Mouse (Mus musculus): Measurements from ENCODE around the gene Kif18b. TPM values are rescaled to one million over a fixed set of nuclear protein-coding genes. Genes with fewer than 3 reads are reported as not detected.

The Kif18b gene
- 9.5 TPM in 2 replicates for polyA plus RNA-seq (2015; fragmentation: Nextera tagmentation; extraction: Ambion mirVana)

DNA sequence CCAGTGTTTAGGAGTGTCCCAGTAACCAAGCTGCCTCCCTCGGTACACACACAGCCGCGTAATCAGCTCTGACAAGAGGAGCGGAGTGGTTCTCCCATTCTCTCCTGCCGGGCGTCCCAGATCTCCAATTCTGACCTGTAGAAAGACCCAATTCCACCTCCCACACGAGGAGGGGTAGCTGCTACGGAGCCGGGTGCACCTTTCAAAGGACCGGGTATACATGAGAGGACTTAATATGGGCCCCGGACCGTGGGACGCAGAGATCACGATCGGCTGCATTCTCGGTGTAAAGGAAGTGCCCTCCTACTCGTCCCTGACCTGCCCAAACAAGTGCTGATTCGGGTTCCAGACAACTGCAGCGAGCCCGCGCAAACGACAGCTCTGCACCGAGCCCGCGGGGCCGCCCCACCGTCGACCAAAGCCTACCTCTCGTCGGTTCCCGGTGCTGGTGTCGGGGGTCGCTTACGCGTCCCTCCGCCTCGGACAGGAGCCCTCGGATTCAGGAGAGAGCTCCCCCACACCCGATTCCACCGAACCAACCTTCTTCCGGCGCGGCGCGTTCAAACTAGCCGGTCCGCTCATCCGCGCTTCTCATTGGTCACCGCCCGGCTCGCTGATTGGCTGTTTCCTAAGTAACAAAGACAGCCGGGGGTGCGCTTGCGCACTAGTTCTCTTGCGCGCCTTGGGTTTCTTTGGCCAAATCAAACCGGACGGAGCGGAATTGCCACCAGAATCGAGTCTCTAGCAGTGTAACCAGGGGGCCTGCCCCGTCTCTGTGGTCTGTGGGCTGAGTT is at the start of gene Kif18b:
Kif18b (minus strand) TSS at position 568 of the 794 bp plus-strand sequence.
- H3K4me2 ChIP-seq: peak within 1 kb of the TSS; percentile 70

DNA sequence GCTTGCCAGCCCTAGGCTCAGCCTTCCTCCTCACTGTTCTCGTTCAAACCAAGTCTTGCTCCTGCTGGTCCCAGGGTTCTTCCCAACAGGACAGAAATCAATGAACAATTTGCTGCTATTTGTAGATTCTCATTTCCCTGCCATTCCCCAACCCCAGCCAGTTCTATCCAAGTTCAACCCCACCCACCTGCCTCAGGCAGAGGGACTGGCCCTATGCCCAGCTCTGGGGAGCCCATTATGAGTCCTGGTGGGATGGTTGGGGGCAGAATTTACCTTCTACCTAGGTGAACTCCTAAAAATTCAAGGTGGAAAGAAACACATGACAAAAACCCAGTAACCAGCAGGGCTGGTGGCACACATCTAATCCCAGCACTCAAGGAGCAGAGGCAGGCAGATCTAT is 47.4 kb upstream of the Kif18b start:
- H3K9ac ChIP-seq: no peak overlapping the region
- no peak overlapping the region for H3K27ac ChIP-seq
- H3K9me3 ChIP-seq: no peaks in the 10 kb centered on the region
- ATAC-seq (ENCODE audit: insufficient read depth, low FRiP score, low read depth): no peak
- H3K27me3 ChIP-seq (replicated peaks): 0 out of 2 replicates have a peak, but pooled peaks cover 3% of the 10 kb centered on the region
- 45% methylated on average over 1 of the region's 1 CpGs for WGBS
- no peak overlapping the region for H3K4me2 ChIP-seq
- no peaks in the 10 kb centered on the region for H3K36me3 ChIP-seq
- H3K4me1 ChIP-seq: no peaks in the 10 kb centered on the region
- no peak overlapping the region for H3K4me3 ChIP-seq (replicated peaks)

More for the DNA sequence above, at the start of gene Kif18b:
- peak within 1 kb of the TSS; percentile 59 for H3K9ac ChIP-seq
- H3K9me3 ChIP-seq: no peaks in the 10 kb centered on the region
- H3K27me3 ChIP-seq (replicated peaks): no peaks in the 10 kb centered on the region
- under 1% methylated on average over 62 of the region's 62 CpGs for WGBS
- ATAC-seq (ENCODE audit: insufficient read depth, low FRiP score, low read depth): peak; percentile 93
- peaks cover 15% of the 10 kb centered on the region; the same call in 1 of the 2 replicates for H3K4me1 ChIP-seq
- peak within 1 kb of the TSS; percentile 71 for H3K4me3 ChIP-seq (replicated peaks)
- H3K27ac ChIP-seq: peak within 1 kb of the TSS; percentile 90
- H3K36me3 ChIP-seq: no peaks in the 10 kb centered on the region

DNA sequence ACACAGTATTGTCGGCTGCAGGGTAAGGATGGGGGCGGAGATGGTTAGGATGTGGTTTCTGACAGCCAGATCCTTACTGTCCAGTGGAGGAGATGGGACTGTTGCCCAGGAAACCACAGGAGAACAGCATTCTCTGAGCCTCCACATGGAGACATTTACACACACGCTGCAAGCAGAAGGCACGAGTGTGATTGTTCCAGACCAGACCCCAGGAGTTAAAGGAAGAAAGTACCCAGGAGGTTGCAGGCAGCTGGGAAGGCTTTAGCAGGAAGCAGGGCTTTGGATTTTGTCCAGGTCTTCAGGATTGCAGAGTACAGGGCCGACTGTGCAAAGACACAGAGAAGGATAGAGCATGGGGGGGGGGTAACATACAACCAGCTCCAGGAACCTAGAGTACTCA is 46.7 kb upstream of the Kif18b start:
- H3K9ac ChIP-seq: no peak overlapping the region
- H3K27ac ChIP-seq: no peak overlapping the region
- 0 out of 2 replicates have a peak, but pooled peaks cover 3% of the 10 kb centered on the region for H3K27me3 ChIP-seq (replicated peaks)
- WGBS: 37% methylated on average over 5 of the region's 5 CpGs
- H3K4me3 ChIP-seq (replicated peaks): no peak overlapping the region
- peak; percentile 21; the same call in 1 of the 2 replicates for ATAC-seq (ENCODE audit: insufficient read depth, low FRiP score, low read depth)
- no peaks in the 10 kb centered on the region for H3K36me3 ChIP-seq
- no peak overlapping the region for H3K4me2 ChIP-seq
- H3K9me3 ChIP-seq: no peaks in the 10 kb centered on the region
- H3K4me1 ChIP-seq: no peaks in the 10 kb centered on the region

DNA sequence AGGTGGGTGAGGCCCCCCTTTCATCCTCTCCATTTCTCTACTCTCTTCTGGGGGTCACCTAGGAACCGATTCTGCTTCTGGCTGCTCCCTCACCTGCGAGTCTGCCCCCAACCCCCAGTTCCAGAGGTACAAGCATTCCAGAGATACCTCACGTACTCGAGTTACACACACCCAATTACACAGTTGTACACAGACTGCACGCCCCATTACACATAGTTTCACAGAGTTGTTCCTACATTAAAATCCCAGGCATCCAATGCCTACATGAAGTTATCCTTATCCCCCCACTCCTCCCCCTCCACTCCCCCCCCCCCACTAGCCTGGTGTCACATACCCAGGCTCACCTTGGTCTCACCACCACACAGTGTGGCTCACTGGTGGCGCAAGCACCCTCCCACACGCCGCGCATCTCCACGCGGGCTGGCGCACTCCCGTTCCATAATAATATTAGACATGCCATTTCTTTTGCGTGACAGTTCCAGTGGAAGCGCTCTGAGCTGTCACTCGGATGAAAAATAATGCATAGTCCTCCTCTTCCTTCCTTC is 39.7 kb upstream of the Kif18b start:
- Histone ChIP-seq H3K9ac (no peak overlapping the region), H3K4me1 (peaks cover 12% of the 10 kb centered on the region), H3K27ac (no peak overlapping the region), H3K27me3 (replicated peaks) (0 out of 2 replicates have a peak, but pooled peaks cover 3% of the 10 kb centered on the region), H3K36me3 (no peaks in the 10 kb centered on the region), H3K9me3 (no peaks in the 10 kb centered on the region), H3K4me3 (replicated peaks) (no peak overlapping the region), H3K4me2 (no peak overlapping the region)
- no peak for ATAC-seq (ENCODE audit: insufficient read depth, low FRiP score, low read depth)
- WGBS: 67% methylated on average over 16 of the region's 16 CpGs

DNA sequence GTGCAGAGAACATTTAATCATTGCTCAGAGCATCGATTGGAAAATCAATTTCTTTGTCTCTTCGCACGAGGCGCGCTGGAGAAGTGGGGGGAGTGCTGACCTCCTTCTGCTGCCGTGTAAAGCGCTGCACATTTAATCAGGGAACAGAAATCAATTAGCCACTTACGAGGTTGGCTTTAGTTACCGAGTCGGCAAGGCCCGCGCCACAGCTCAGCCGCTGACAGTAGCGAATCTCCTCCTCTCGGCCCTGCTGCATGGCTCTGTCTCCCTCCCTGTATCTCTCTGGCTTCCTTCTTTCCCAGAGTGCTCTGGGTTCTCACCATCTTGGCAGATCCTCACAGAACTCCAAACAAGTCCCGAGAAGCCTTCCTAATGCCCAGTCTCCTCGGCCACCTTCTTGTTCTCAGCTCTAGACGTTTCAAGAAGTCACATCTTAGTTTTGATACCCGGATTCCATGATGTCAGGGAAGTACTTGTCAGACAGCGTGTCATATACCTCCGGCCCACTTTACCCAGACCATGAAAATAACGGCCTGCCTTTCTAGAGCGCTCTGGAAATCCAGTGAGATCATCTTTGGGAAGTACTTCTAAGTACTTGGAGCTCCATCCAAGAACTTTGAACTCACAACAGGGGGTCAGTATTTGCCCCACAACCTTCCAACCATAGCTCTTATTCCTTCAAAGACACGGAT is 39.1 kb upstream of the Kif18b start:
- H3K9me3 ChIP-seq: no peaks in the 10 kb centered on the region
- H3K4me2 ChIP-seq: peak overlapping the region; percentile 31
- 0 out of 2 replicates have a peak, but pooled peaks cover 3% of the 10 kb centered on the region for H3K27me3 ChIP-seq (replicated peaks)
- peaks cover 12% of the 10 kb centered on the region for H3K4me1 ChIP-seq
- H3K36me3 ChIP-seq: no peaks in the 10 kb centered on the region
- H3K27ac ChIP-seq: peak overlapping the region; percentile 14; the same call in 1 of the 2 replicates
- H3K9ac ChIP-seq: no peak overlapping the region
- H3K4me3 ChIP-seq (replicated peaks): no peak overlapping the region
- 30% methylated on average over 24 of the region's 24 CpGs for WGBS
- ATAC-seq (ENCODE audit: insufficient read depth, low FRiP score, low read depth): no peak

DNA sequence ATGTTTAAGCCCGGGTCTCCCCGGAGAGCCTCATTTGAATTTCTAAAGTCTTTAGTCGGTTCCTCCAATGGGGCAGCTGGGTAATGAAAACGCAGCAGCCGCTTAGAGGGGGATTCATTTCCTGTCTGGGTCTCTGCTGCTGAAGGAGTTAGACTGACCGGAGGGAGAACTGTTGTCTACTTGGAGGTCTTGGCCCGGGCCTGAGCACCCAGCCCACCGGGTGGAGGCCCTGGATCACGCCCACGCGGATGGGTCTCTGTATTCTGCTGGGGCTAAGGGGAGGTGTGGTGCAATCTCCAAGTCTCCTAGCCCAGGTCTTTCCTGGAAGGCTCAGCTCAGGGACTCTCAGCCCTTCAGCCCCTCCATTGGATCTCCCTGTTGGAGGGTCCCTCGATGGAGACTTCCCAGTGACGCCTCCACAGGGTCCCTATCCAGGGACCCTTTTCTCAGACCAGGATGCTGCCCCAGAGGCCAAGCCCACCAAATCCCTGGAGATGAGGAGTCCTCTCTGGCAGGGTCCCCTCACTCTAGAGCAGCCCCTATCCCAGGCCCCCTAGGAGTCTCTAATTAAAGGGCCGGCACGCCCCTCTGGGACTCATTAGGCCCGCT is 38.4 kb upstream of the Kif18b start:
- no peak; the same call in 1 of the 2 replicates for ATAC-seq (ENCODE audit: insufficient read depth, low FRiP score, low read depth)
- H3K4me1 ChIP-seq: peaks cover 13% of the 10 kb centered on the region
- WGBS: 8% methylated on average over 16 of the region's 16 CpGs
- peak overlapping the region; percentile 31 for H3K4me2 ChIP-seq
- H3K9ac ChIP-seq: no peak overlapping the region
- 0 out of 2 replicates have a peak, but pooled peaks cover 3% of the 10 kb centered on the region for H3K27me3 ChIP-seq (replicated peaks)
- no peaks in the 10 kb centered on the region for H3K9me3 ChIP-seq
- no peak overlapping the region for H3K4me3 ChIP-seq (replicated peaks)
- no peaks in the 10 kb centered on the region for H3K36me3 ChIP-seq
- peak overlapping the region; percentile 14; the same call in 1 of the 2 replicates for H3K27ac ChIP-seq

DNA sequence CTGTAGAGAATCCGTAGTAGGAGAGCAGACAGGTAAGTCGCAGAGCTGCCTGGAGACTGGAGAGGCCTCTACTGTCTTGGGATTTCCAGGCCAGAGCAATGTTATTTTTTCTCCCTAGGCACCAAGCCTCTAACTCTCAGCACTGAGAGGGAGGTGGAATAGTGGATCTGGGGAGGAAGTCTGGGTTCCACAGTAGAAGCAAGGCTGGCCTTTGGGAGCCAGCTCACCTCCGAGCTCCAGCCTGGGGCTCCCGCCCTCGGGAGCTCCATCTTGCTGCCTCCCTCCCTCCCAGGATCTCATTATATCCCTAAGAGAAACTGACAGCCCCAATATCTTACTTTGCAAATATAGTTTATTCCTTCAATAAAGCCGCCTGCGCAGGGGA is 37.9 kb upstream of the Kif18b start:
- Histone ChIP-seq H3K4me1 (peaks cover 18% of the 10 kb centered on the region), H3K9ac (no peak overlapping the region), H3K4me2 (peak overlapping the region; percentile 31; the same call in 1 of the 2 replicates), H3K9me3 (no peaks in the 10 kb centered on the region), H3K36me3 (no peaks in the 10 kb centered on the region), H3K4me3 (replicated peaks) (no peak overlapping the region), H3K27ac (peak overlapping the region; percentile 14; the same call in 1 of the 2 replicates), H3K27me3 (replicated peaks) (0 out of 2 replicates have a peak, but pooled peaks cover 3% of the 10 kb centered on the region)
- WGBS: 41% methylated on average over 7 of the region's 7 CpGs
- ATAC-seq (ENCODE audit: insufficient read depth, low FRiP score, low read depth): no peak

DNA sequence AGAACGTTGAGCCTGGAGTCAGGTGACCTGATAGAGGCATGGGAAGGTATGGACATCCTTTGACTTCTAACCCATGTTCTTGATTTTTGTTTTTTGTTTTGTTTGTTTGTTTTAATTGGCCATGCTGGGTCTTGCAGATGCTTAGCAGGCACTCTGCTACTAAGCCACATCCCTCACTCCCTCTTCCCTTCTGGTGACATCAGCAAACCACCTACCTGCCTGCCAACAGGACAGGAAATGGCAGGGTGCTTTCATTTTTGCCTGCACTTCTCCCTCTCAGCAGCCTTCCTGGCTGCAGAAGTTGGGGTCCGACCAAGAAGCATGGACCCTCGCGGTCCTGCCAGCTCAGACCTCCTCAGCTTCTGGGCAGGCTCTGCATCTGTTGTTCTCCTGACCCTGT is 36.2 kb upstream of the Kif18b start:
- H3K9ac ChIP-seq: no peak overlapping the region
- no peak for ATAC-seq (ENCODE audit: insufficient read depth, low FRiP score, low read depth)
- H3K27me3 ChIP-seq (replicated peaks): no peaks in the 10 kb centered on the region
- no peak overlapping the region for H3K4me3 ChIP-seq (replicated peaks)
- H3K4me2 ChIP-seq: no peak overlapping the region
- H3K9me3 ChIP-seq: no peaks in the 10 kb centered on the region
- H3K36me3 ChIP-seq: no peaks in the 10 kb centered on the region
- 92% methylated on average over 4 of the region's 4 CpGs for WGBS
- peaks cover 30% of the 10 kb centered on the region for H3K4me1 ChIP-seq
- H3K27ac ChIP-seq: no peak overlapping the region

DNA sequence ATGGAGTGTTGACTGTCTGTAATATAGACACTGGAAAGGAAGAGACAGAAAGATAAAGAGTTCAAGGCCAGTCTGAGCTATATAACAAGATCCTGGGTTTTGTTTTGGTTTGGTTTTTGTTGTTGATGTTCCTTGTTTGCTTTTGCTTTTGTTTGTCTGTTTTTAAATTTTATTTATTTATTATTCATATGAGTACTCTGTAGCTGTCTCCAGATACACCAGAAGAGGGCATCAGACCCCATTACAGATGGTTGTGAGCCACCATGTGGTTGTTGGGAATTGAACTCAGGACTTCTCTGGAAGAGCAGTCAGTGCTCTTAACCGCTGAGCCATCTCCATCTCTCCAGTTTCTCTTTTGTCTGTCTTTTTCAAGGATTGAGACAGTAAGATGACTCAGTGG is 33.9 kb upstream of the Kif18b start:
- no peaks in the 10 kb centered on the region for H3K9me3 ChIP-seq
- H3K9ac ChIP-seq: no peak overlapping the region
- 76% methylated on average over 1 of the region's 1 CpGs for WGBS
- no peak for ATAC-seq (ENCODE audit: insufficient read depth, low FRiP score, low read depth)
- H3K4me1 ChIP-seq: peaks cover 29% of the 10 kb centered on the region
- H3K36me3 ChIP-seq: no peaks in the 10 kb centered on the region
- no peak overlapping the region for H3K27ac ChIP-seq
- H3K4me2 ChIP-seq: no peak overlapping the region
- H3K4me3 ChIP-seq (replicated peaks): no peak overlapping the region
- H3K27me3 ChIP-seq (replicated peaks): no peaks in the 10 kb centered on the region

DNA sequence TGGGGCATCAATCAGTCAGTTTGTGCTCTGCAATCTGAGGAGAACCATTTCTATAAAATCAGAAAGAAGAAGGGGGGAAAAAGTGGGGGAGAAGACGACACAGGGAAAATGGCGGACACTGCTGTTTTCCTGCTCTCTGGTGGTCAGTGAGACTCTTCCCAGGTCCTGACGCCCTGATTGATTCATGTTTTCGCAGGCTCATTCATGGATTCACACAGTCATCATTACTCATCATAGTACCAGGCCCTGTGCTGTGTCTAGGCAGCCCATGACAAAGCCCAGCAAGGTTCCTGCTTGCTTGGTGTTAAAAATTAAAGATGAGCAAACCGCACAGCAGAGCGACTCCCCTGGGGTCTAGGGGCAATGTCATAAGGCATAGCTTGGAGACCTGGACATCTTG is 33.5 kb upstream of the Kif18b start:
- Histone ChIP-seq H3K4me2 (no peak overlapping the region), H3K4me3 (replicated peaks) (no peak overlapping the region), H3K36me3 (no peaks in the 10 kb centered on the region), H3K9me3 (no peaks in the 10 kb centered on the region), H3K9ac (no peak overlapping the region), H3K27ac (no peak overlapping the region), H3K4me1 (peaks cover 25% of the 10 kb centered on the region), H3K27me3 (replicated peaks) (no peaks in the 10 kb centered on the region)
- whole genome bisulfite sequencing: 85% methylated on average over 6 of the region's 6 CpGs
- no peak for ATAC-seq (ENCODE audit: insufficient read depth, low FRiP score, low read depth)

DNA sequence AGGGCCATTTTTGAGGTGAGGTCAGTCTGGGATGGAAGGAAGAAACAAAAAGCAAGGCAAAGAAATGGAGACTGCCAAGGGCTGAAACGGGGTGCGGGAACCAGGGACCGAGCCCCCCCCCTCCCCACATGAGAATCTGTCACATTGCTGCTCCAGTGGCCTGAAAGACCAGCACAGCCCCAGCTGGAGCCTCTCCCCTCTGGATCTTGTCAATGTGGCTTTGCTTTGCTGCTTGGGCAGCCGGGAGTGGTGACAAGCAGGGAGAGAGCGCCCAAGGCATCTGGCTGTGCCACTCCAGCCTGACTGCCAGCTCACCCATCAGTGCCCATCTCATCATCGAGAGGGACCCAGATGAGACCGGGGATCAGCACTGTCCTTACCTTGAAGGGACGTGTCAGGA is 32.8 kb upstream of the Kif18b start:
- ATAC-seq (ENCODE audit: insufficient read depth, low FRiP score, low read depth): no peak
- Histone ChIP-seq H3K4me3 (replicated peaks) (no peak overlapping the region), H3K4me1 (peaks cover 22% of the 10 kb centered on the region), H3K9me3 (no peaks in the 10 kb centered on the region), H3K36me3 (no peaks in the 10 kb centered on the region), H3K27ac (peak overlapping the region; percentile 73), H3K4me2 (0 out of 2 replicates have a peak overlapping the region, but pooled peaks have one; percentile 21), H3K27me3 (replicated peaks) (no peaks in the 10 kb centered on the region), H3K9ac (no peak overlapping the region)
- 72% methylated on average over 8 of the region's 8 CpGs for WGBS
